Mouse (Mus musculus) lung, embryonic 14.5 days (tissue): ENCODE measurements around the gene Gpr4. TPM values are rescaled to one million over a fixed set of nuclear protein-coding genes. Genes with fewer than 3 reads are reported as not detected.

Source experiments
- ATAC-seq: fragments of 200-750 bp; cut with Nextera tagmentation; 2 replicates; pipeline ENCODE4 v1.8.0; 2017; ENCODE audit warnings: mild to moderate bottlenecking, moderate TSS enrichment, moderate library complexity; ENCODE audit not compliant: insufficient read depth
- DNase-seq: peaks from one replicate; pipeline ENCODE4 v3.0.0-alpha.2; 2015
- H3K27ac ChIP-seq: fragments of 300-500 bp; sonication (generic); 2 replicates; pipeline ENCODE4 v1.5.1; 2014; ENCODE audit warnings: low read depth, mild to moderate bottlenecking, moderate library complexity
- H3K27me3 ChIP-seq: fragments of 300-500 bp; sonication (generic); 2 replicates; pipeline ENCODE4 v1.6.1; 2014; ENCODE audit warnings: low read length, control low read depth; ENCODE audit not compliant: insufficient read depth
- H3K36me3 ChIP-seq: fragments of 300-500 bp; sonication (generic); 2 replicates; pipeline ENCODE4 v1.6.1; 2014; ENCODE audit warnings: control low read depth; ENCODE audit not compliant: insufficient read depth
- H3K4me1 ChIP-seq: fragments of 300-500 bp; sonication (generic); 2 replicates; pipeline ENCODE4 v1.6.1; 2014; ENCODE audit warnings: antibody characterized with exemption, control low read depth; ENCODE audit not compliant: insufficient read depth
- H3K4me2 ChIP-seq: fragments of 300-500 bp; sonication (generic); 2 replicates; pipeline ENCODE4 v1.6.1; 2014; ENCODE audit warnings: mild to moderate bottlenecking
- H3K4me3 ChIP-seq: fragments of 300-500 bp; sonication (generic); 2 replicates; pipeline ENCODE4 v1.5.1; 2014; ENCODE audit warnings: low read depth, low read length
- H3K9ac ChIP-seq: fragments of 300-500 bp; sonication (generic); 2 replicates; pipeline ENCODE4 v1.6.1; 2014
- H3K9me3 ChIP-seq: fragments of 300-500 bp; sonication (generic); 2 replicates; pipeline ENCODE4 v1.6.1; 2016; ENCODE audit warnings: low read depth, low read length, control low read depth
- CTCF ChIP-seq: IDR thresholded peaks from 2 replicates; pipeline ENCODE4 v1.5.1; 2016; ENCODE audit warnings: antibody characterized with exemption, low read depth
- WGBS: fragments of 180-500 bp; shearing (Covaris S2); extraction: QIAGEN DNeasy Blood & Tissue Kit; methylation state at CpG from one replicate; pipeline ENCODE4 v1.1.7; 2014; 5-methylcytosine and 5-hydroxymethylcytosine counted together
- microRNA counts: library from miRNA; unstranded; fragments of <30 nt; microRNA quantifications from one replicate; lab custom pipeline; 2016
- microRNA-seq: library from miRNA; unstranded; fragments of <30 nt; microRNA quantifications from one replicate; pipeline ENCODE4, GENCODE M21; 2016; ENCODE audit warnings: borderline number of aligned reads
- polyA plus RNA-seq: library from polyadenylated mRNA; unstranded; fragments of >200 nt; fragmentation: Nextera tagmentation; extraction: Ambion mirVana; gene quantifications from 2 replicates; pipeline ENCODE4 v1.2.1, GENCODE M21; 2014

Gpr4 gene
- polyA plus RNA-seq, 1 experiment from 2014 or later: 2.2 TPM

- no peaks in the 10 kb centered on the region for H3K9me3 ChIP-seq
- H3K4me2 ChIP-seq: peak overlapping the region; percentile 74
- peak; percentile 86 for DNase-seq
- 0 out of 2 replicates have a peak, but pooled peaks cover 9% of the 10 kb centered on the region for H3K4me1 ChIP-seq
- no peak for TF ChIP-seq CTCF
- H3K27me3 ChIP-seq: no peaks in the 10 kb centered on the region
- H3K4me3 ChIP-seq: peak overlapping the region; percentile 99
- H3K27ac ChIP-seq: peak overlapping the region; percentile 94
- H3K9ac ChIP-seq: peak overlapping the region; percentile 88
- H3K36me3 ChIP-seq: peaks cover 25% of the 10 kb centered on the region
- ATAC-seq: peak; percentile 75
- WGBS: under 1% methylated on average over 19 of the region's 19 CpGs
These were observed 57.5 kb downstream of the Gpr4 start for GRCm38 (mm10) chr7:19269721-19270441.

DNA sequence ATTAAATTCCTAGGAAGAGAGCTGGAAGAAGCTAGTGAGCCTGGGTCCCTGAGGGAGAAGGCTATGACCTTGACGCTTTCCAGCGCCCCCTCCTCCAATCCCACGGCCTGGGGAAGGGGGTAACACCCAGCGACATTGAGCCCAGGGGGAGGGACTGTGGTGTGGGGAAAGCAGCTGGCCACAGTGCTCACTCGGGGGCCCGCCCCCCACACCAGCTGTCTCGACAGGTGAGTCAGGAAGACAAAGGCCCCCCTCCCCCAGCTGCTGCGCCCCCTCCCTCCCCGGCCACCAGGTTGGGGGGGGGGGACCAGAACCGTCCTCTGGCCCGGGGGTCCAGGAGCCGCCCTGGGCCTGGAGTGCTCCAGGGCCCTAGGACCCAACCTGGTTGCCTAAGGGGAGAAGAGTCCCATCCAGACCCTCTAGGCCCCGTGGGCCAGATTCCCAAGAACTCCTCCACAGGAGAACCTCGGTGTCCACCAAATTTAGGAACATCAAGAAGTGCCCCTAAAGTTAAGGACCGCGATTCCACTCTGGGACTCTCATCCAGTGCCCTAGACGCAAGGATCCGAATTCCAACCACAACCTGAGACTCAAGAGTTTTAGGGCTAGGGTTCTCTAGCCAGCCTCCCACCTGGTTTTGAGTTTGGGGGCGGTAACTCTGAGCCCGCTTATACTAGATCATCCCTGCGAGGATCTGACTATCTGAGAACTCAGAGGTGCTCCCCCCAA lies 58.3 kb downstream of the Gpr4 start:
- WGBS: under 1% methylated on average over 17 of the region's 21 CpGs
- peak; percentile 39 for DNase-seq
- peak overlapping the region; percentile 94 for H3K27ac ChIP-seq
- ATAC-seq: no peak
- H3K4me1 ChIP-seq: 0 out of 2 replicates have a peak, but pooled peaks cover 9% of the 10 kb centered on the region
- peaks cover 21% of the 10 kb centered on the region for H3K36me3 ChIP-seq
- no peaks in the 10 kb centered on the region for H3K27me3 ChIP-seq
- H3K4me3 ChIP-seq: peak overlapping the region; percentile 99
- H3K9me3 ChIP-seq: no peaks in the 10 kb centered on the region
- H3K4me2 ChIP-seq: peak overlapping the region; percentile 74
- no peak for TF ChIP-seq CTCF
- peak overlapping the region; percentile 88 for H3K9ac ChIP-seq

DNA sequence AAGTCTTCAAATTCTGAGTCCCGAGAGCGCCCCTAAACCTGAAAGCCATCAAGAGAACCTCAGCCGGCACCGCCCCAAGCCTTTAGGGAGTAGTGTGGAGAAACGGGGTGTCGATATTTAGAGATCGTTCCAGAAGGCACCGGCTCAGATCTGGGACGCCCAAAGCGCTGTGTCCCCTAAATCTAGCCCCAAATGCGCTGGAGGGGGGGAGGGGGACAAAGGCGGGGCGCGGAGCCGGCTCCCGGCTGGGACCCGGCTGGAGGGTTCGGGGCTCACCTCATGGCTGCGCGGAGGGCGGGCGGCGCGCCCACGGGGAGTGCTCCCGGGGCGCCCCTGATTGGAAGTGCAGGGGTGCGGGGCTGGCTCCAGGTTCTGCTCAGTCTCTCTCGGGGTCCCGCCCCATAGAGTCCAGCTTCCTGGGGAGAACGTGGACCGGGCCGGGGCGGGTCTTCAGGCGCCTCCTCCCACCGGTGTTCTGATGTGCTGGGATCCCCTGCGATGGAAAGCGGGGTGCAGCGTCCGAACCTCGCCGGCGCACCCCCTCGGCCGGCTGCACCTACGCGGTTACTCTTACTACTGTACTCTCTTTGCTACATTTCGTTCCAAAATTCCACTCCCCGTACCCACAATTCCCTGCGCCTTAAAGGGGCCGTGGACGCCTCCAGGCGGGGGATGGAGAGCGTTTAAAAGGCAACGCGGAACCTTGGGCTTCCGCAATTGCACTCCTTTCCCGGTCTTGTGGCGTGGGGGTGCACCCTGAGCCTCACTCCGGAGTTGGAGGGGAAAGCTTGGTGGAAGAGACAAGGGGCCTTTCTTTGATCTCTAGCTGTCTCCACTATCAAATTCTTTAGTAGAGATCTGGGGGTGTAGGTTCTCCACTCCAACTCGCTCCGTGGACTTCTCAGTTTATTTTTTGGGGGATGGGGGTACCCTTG lies 59.2 kb downstream of the Gpr4 start, which contains the start of gene Vasp:
Gene Vasp (minus strand): TSS at position 580 of the 935 bp plus-strand sequence.
- Histone ChIP-seq H3K4me2 (peak within 1 kb of the TSS; percentile 74), H3K27ac (peak within 1 kb of the TSS; percentile 94), H3K36me3 (peaks cover 13% of the 10 kb centered on the region), H3K4me3 (peak within 1 kb of the TSS; percentile 99), H3K27me3 (no peaks in the 10 kb centered on the region), H3K4me1 (0 out of 2 replicates have a peak, but pooled peaks cover 9% of the 10 kb centered on the region), H3K9ac (peak within 1 kb of the TSS; percentile 88), H3K9me3 (no peaks in the 10 kb centered on the region)
- TF ChIP-seq CTCF: peak; percentile 20; the same call in 1 of the 2 replicates
- ATAC-seq (peak; percentile 62), DNase-seq (peak; percentile 95)
- under 1% methylated on average over 62 of the region's 62 CpGs for WGBS

- H3K4me3 ChIP-seq: peak overlapping the region; percentile 99
- no peaks in the 10 kb centered on the region for H3K27me3 ChIP-seq
- under 1% methylated on average over 36 of the region's 36 CpGs for WGBS
- DNase-seq: peak; percentile 88
- peak overlapping the region; percentile 94 for H3K27ac ChIP-seq
- H3K4me1 ChIP-seq: 0 out of 2 replicates have a peak, but pooled peaks cover 3% of the 10 kb centered on the region
- peak overlapping the region; percentile 88 for H3K9ac ChIP-seq
- peaks cover 11% of the 10 kb centered on the region for H3K36me3 ChIP-seq
- no peaks in the 10 kb centered on the region for H3K9me3 ChIP-seq
- TF ChIP-seq CTCF: no peak
- ATAC-seq: peak; percentile 42
- peak overlapping the region; percentile 74 for H3K4me2 ChIP-seq
These were observed 59.9 kb downstream of the Gpr4 start for GRCm38 (mm10) chr7:19272173-19272764.

MicroRNAs within 50 kb of the gene (microRNA counts, 519-probe panel; counts per million panel counts)
- microRNA mmu-miR-330 (lab: Ali Mortazavi, UCI): 1,287 counts per million, percentile 6 among the panel's probes with 10 or more counts

Small RNA genes within 50 kb of the gene (microRNA-seq; reads per million reads assigned to microRNA genes)
- gene Mir330: 185 reads per million, percentile 56 among the genes with 10 or more reads in this experiment

Other genes with a start within 250 kb of the Gpr4 start
- not detected in 2 replicates for gene Nanos2, start 225.1 kb upstream of the Gpr4 start, polyA plus RNA-seq
- gene Mypop, start 221.3 kb upstream of the Gpr4 start, polyA plus RNA-seq: 3.7 and 4.8 TPM in 2 replicates
- 27.3 and 35.0 TPM in 2 replicates for gene Irf2bp1, start 208.5 kb upstream of the Gpr4 start, polyA plus RNA-seq
- 2.2 and 2.3 TPM in 2 replicates for gene Foxa3, start 189.0 kb upstream of the Gpr4 start, polyA plus RNA-seq
- gene Sympk, start 188.2 kb upstream of the Gpr4 start, polyA plus RNA-seq: 22.9 and 26.8 TPM in 2 replicates
- not detected in 2 replicates for gene Rsph6a, start 157.8 kb upstream of the Gpr4 start, polyA plus RNA-seq
- gene Dmwd, start 136.3 kb upstream of the Gpr4 start, polyA plus RNA-seq: 18.5 and 19.2 TPM in 2 replicates
- gene Dmpk, start 128.7 kb upstream of the Gpr4 start, polyA plus RNA-seq: 20.9 and 23.0 TPM in 2 replicates
- 11.6 and 12.7 TPM in 2 replicates for gene Six5, start 117.9 kb upstream of the Gpr4 start, polyA plus RNA-seq
- 3.0 and 4.0 TPM in 2 replicates for gene Gm4969, start 94.2 kb upstream of the Gpr4 start, polyA plus RNA-seq
- gene Fbxo46, start 92.7 kb upstream of the Gpr4 start, polyA plus RNA-seq: 9.7 and 11.6 TPM in 2 replicates
- gene Qpctl, start 63.2 kb upstream of the Gpr4 start, polyA plus RNA-seq: 12.5 and 13.1 TPM in 2 replicates
- gene Snrpd2, start 62.8 kb upstream of the Gpr4 start, polyA plus RNA-seq: 158 and 161 TPM in 2 replicates
- 0.26 and 0.85 TPM in 2 replicates for gene Gipr, start 46.4 kb upstream of the Gpr4 start, polyA plus RNA-seq
- 2.6 and 2.7 TPM in 2 replicates for gene Eml2, start 36.1 kb upstream of the Gpr4 start, polyA plus RNA-seq
- 38.0 and 39.4 TPM in 2 replicates for gene Opa3, start 15.8 kb downstream of the Gpr4 start, polyA plus RNA-seq
- 88.9 and 95.3 TPM in 2 replicates for gene Vasp, start 59.3 kb downstream of the Gpr4 start, polyA plus RNA-seq
- gene Ppm1n, start 67.5 kb downstream of the Gpr4 start, polyA plus RNA-seq: not detected in 2 replicates
- gene Rtn2, start 70.1 kb downstream of the Gpr4 start, polyA plus RNA-seq: 8.0 and 9.1 TPM in 2 replicates
- not detected in 2 replicates for gene Fosb, start 97.5 kb downstream of the Gpr4 start, polyA plus RNA-seq
- gene Ercc1, start 132.2 kb downstream of the Gpr4 start, polyA plus RNA-seq: 88.6 and 90.5 TPM in 2 replicates
- 21.3 and 24.2 TPM in 2 replicates for gene Cd3eap, start 146.9 kb downstream of the Gpr4 start, polyA plus RNA-seq
- gene Ppp1r13l, start 147.2 kb downstream of the Gpr4 start, polyA plus RNA-seq: 5.4 and 7.9 TPM in 2 replicates
- gene Ercc2, start 169.5 kb downstream of the Gpr4 start, polyA plus RNA-seq: 11.4 and 12.1 TPM in 2 replicates
- 6.5 and 7.5 TPM in 2 replicates for gene Klc3, start 191.6 kb downstream of the Gpr4 start, polyA plus RNA-seq
- gene Ckm, start 192.2 kb downstream of the Gpr4 start, polyA plus RNA-seq: 2.8 and 11.1 TPM in 2 replicates
- gene Mark4, start 246.3 kb downstream of the Gpr4 start, polyA plus RNA-seq: 8.7 and 11.1 TPM in 2 replicates